Mouse (Mus musculus) spleen, adult 12 weeks (tissue): ENCODE data around the gene Fat3.

ENCODE experiments used
- DNase-seq: peaks from one replicate; pipeline ENCODE4 v3.0.0; 2022; ENCODE audit warnings: low spot score

The Fat3 gene

GRCm38 (mm10) chr9:16501186-16501711 is at the start of gene Fat3:
TSS of gene Fat3 (minus strand) at chr9:16501285.
- DNase-seq: no peak

GRCm38 (mm10) chr9:16532884-16533283 is 31.8 kb upstream of the Fat3 start:
- DNase-seq: no peak

GRCm38 (mm10) chr9:16517543-16517942 is 16.5 kb upstream of the Fat3 start:
- no peak for DNase-seq

DNA sequence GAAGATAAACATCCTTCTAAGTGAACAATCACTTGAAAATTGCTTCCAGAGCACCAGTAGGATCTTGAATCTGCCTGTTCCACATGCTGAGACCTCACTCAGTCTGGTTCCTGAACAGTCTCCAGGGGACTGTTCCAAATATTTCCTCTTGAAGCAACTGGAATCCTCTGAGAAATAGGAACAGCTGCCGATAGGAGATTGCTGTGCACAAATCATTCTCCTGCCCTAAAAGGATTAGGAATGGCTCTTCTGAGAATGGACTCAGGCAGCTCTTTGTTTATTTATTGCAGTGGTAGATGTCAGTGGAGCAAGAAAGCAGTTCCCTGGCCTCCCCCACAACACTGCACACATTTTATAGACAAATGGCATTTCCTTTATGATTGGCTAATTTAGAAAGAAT is 10.9 kb upstream of the Fat3 start:
- DNase-seq: no peak

DNA sequence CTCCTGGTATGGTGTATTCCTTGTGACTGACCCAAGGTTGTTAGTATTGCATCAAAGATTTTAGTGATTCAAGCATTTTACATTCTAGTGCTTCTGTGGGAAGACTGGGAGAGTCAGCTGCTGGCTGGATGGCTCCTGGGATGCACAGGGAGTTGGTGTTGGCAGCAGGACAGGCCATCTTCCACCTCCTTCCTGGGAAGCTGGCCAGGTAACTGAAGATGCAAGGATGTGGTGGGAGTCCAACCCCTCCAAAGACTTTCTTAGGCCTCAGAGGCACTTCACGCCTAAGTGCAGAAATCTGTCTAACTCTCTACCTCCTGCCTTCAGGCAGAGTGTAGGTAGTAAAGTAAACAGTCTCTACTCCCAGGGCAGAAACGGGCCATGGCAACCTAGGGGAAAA is 2.7 kb upstream of the Fat3 start:
- DNase-seq: no peak

- no peak for DNase-seq
Measured at GRCm38 (mm10) chr9:16502673-16503343, 1.7 kb upstream of the Fat3 start.

DNA sequence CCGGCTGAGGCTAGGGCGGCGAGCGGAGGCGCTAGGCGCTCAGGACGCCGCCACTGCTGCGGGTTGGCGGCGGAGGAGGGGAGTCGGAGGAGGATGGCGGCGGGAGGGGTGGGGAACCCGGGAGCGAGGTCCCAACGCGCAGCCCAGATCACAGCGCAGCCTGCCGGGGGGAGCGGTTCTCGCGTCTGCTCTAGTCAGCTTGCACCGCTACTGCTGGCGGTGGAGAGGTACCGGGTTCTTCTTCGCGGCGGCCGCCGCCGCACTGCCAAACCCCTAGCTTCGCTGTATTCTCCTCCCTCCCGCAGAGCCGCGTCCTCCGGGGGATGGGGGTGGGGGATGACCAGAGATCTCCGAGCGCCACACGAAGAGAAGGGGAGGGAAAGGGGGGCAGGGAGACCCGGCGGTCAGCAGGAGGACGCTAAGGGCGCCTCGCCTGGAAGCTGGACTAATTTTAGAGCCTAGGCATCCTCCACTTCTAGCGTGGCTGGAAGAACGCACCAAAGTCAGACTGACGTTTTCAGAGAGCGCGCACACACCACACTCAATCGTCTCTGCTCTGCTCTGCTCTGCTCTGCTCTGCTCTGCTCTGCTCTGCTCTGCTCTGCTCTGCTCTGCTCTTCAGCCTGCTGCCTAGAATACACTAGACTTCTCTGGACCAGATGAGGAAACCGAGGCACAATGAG is 1.0 kb upstream of the Fat3 start:
- DNase-seq: no peak

GRCm38 (mm10) chr9:16500382-16501185 is 501 bp downstream of the Fat3 start:
- no peak for DNase-seq

DNA sequence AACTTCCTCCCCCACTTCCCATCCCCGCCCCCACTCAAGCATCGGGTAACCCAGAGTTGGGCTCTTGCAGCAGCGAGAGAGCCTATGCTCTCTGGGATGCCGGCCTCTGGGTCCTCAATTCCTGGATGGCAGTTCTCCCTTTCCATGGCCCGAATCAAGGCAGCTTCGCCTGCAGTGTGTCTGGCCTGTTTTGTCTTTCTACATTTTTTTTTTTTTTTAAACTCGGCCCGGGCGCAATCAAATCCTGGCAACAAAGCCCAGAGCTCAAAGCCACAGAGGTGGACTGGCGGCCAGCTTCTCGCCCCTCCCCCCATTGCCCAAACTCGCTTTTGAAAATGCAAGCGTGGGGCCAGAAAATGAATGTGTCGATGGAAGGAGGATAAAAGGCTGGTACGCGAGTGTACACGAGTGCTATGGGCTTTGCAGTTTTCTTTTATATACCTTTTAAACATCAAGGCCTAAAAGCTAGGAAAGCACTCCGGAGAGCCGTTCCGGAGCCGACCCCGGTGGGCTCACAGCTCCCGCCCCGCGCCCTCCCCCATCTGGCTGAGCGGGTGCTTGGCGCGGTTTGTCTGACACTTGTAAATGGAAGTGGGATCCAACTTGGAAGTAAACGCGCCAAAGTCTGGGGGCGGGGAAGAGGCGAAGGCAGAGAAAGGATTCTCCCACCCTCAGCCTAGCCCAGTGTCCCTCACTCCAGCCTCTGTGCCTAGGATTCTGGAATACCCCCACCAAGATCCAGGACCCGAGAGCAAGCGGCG is 1.3 kb downstream of the Fat3 start:
- DNase-seq: no peak

GRCm38 (mm10) chr9:16498876-16499275 is 2.2 kb downstream of the Fat3 start:
- no peak for DNase-seq

DNA sequence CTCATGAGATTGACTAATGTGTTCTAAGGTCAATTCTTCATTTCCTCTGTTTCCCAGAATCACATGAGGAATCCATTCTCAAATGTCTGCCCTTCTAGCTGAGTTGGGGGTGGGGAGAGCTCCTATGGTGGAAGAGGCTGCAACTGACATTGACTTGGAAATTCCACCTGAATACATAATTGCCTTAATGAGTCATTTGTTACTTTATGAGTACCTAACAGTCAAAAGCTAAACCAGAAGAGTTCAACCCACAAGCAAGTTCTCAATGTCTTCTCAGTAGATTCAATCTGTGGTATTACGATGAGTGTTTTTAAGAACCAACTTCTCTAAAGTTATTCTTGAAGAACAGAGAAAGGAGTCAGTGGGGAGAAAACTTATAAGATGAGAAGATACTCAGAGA is 3.7 kb downstream of the Fat3 start:
- no peak for DNase-seq

- no peak for DNase-seq
Measured at GRCm38 (mm10) chr9:16496331-16496730, 4.8 kb downstream of the Fat3 start.

DNA sequence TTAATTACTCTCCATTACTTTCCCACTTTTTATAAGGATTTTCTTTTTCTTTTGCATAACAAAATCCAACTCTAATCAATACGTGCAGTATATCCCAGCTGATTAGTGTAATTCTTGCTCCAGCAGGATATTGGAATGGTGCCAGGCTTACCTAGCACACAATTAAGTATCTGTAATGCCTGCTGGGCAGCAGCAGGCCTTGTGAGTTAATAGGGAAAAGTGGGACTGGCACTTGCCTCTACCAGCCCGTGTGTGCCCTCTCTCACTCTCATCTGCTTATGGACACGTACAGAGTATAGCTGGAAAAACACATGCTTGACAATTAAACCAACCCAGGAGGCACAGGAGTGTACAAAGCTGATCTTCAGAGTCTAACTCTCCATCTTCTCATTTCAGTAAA is 11.4 kb downstream of the Fat3 start:
- no peak for DNase-seq

DNA sequence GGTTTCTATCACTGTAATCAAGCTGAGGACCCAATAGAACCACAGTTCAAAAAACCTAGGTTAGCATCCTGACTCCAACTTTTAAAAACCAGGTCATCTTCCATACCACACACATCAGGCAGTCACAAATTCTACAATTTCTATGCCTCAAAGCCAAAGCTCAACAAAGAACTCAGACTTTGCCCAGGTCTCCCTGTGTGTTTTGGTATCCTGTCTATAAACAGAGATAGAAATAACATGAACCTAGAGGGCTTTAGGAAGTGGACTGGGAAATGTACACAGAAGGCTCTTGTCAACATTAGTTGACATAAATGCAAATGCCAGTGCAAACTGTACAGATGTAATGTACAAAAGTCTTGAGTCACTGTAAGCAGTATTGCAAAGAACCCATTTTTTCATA is 13.5 kb downstream of the Fat3 start:
- no peak for DNase-seq

DNA sequence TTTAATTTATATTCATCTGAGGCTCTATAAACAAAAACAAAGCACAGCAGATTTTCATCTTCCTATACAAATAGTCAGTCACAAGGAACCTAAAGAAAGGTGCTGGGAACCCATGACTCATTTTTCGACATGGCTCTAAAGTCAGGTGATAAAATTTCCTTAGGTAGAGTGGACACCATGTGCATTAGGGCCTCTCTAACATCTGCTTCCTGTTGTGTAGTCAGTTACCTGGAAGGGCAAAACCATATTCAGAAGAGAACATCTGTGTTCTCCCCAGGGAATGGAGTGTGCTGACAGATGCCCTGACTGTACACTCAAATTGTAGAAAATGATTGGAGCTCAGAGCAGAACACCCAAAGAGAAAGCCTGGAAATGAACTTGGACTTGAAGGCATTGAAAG is 14.9 kb downstream of the Fat3 start:
- DNase-seq: no peak

DNA sequence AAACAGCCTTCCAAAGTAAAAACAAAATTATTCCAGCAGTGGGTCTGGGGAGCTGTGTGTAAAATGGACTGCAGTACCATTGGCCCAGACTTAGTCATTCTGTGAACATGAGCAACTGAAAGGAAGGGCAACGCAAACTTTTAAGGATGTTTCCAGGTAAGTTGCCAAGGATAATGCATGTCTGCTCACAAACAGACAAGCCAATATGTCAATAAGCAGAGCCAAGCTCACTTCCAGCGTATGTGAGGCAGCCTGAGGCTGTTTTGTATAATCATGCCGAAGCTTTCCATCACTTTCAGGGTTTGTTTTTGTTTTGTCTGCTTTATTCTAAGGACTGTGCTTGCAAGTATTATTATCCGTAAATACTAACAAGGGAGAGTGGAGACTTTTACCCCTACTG is 15.9 kb downstream of the Fat3 start:
- no peak for DNase-seq

DNA sequence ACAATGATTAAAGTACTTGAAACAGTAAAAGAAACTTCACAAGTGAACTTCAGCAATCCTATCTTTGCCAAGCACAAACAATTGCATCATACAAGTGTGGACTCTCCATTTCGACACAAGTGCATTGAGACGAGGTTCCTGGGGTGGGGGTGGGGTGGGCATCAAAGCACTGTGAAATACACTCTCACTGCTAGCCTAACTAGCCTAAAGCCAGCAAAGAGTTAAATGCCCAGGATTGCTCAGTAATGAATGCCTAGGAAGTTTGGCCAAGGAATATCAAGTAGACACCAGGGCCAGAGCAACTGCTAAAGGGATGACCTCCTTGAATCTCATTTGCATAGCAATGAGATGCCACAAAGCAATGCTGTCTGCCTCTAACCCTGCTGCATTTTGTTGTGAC is 16.3 kb downstream of the Fat3 start:
- DNase-seq: no peak

GRCm38 (mm10) chr9:16461491-16461890 is 39.6 kb downstream of the Fat3 start:
- no peak for DNase-seq

DNA sequence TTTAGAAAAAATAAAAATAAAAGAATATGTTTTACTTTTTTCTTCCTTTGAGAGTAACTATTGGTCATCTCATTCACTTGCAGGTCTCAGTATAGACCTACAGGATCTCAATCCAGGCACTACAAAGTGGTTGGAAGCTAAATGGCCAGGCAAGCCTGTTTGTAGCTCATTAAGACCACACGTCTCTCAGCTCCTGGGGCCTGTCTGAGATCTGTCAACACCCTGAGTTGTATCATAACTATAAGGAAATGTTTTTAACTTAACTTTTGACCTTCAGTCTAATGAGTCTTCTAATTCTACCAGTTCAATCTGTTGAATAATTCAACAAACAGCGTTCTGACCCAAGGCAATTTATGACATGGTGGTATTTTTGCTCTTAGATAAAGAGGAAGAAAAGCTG is 40.5 kb downstream of the Fat3 start:
- no peak for DNase-seq

DNA sequence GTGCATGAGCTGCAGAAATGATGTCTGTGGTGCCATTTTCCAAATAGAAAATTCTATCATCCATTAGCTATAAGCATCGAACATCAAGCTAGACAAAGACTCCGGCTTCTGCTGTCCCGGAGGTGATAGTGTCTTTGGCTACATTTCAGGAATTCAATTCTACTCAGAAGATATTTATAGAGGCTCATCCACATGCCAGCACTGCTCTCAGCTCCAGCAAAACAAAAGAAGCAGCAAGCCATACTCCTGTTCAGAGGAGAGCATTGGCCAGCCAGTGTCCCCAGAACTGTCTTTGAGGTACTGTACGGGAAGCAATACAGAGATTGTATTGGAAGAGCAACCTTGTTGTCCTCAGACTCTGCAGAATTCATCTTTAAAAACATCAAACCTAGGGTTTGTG is 59.2 kb downstream of the Fat3 start:
- DNase-seq: no peak

DNA sequence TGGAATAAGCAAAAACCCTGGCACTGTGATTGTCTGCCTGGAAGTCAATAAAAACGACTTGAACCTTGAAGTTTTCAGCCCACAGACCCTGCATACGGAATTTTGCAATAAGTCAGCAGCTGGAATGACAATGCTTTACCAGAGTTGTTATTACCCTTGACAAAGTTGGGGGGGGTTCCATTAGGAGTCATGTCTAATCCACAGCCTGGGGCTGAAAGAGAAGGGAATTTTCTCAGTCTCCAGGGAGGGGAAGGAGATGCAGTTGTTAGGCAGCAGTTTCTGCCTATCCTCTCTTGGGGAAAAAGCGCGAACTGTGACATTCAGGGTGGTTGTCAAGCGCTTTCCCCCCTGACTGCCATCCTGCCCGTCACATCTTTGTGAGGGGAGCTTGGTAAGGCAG is 60.4 kb downstream of the Fat3 start:
- DNase-seq: no peak

DNA sequence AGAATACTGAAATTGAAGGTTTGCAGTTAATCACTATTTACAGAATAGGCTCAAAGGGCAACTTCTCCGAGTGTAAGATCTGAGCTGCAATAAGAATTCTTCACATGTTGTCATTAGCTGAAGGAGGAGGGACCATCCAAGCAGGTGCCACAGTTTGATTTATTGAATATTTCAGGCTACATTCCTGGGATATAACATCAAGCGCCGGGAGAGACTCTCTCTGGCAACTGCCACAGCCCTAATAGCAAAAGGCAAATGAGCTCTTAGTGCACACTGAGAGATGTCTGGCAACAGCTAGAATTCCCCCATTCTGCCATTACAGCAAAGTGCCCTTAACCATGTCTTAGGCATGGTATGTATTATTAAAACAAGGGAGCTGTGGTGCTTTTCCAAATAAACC is 61.1 kb downstream of the Fat3 start:
- DNase-seq: no peak
